Mouse (Mus musculus) T-cell, adult 2 months (primary cell): ENCODE data around the gene Mfsd1.

Experiments used
- DNase-seq: peaks from one replicate; pipeline ENCODE4 v3.0.0; 2022; ENCODE audit warnings: low spot score

Mfsd1 gene

GRCm38 (mm10) chr3:67624629-67625028, 42.1 kb downstream of the Mfsd1 start:
- no peak for DNase-seq

DNA sequence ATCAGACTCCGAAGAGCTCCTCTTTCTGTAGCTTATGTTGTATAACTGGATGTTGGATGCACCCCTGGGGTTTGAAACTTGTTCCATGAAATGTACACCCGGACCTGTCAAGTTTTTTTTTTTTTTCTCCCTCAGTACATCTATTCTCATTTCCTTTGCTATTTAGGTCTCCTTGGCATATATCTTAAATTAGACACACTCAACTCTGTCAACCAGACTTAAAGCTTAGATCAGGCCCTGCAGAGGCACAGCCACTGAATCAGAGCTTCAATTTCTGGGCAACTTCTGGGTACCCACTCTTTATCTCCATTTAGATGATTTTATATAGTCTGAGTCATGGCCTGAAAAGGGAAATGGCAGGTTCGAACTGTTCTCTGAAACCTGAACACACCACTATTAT, 60.6 kb downstream of the Mfsd1 start:
- DNase-seq: no peak

GRCm38 (mm10) chr3:67645640-67646466, 63.3 kb downstream of the Mfsd1 start:
- DNase-seq: no peak
